Mouse (Mus musculus) cortical plate, adult 2 months (tissue): ENCODE data around the gene Lefty2.

Experiments
- CTCF ChIP-seq: fragments of 200-500 bp; IDR thresholded peaks from 2 replicates; pipeline ENCODE4 v1.5.1; 2011; ENCODE audit warnings: mild to moderate bottlenecking, control low read depth, low read length; ENCODE audit not compliant: insufficient read depth; ENCODE audit errors: extremely low read depth
- POLR2A ChIP-seq: fragments of 200-500 bp; IDR thresholded peaks from 2 replicates; pipeline ENCODE4 v1.6.1; 2011; ENCODE audit warnings: mild to moderate bottlenecking, low read length, control low read depth; ENCODE audit not compliant: insufficient read depth; ENCODE audit errors: extremely low read depth

DNA sequence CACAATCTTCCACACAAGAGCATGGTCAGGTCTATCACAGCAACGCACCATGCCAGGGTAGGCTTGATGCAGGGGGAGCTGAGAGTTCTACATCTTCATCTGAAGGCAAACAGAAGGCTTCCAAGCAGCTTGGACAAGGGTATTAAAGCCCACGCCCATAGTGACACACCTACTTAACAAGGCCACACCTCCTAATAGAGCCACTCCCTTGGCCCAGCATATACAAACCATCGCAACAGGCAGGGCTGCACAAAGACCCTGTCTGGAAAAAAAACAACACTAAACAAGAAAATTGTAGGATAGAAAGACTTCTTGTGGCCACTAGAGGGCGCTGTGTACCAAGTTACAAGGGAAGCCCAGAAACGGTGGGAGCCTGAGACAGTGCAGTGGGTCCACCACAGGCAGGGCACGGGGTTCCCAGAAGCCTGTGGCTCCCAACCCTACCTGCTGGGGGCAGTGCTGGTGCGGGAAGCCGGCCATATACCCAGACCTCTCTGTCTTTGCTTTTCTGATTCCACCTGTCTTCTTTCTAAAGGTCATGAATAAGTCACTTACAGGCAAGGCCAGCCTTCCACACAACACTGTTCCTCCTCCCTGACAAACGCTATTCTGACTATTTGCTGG, 18.9 kb upstream of the Lefty2 start:
- TF ChIP-seq CTCF, result peak; percentile 48
- no peak for TF ChIP-seq POLR2A
